Mouse (Mus musculus): ENCODE data around the gene Ring1.
"Not testable (repeated sequence)": the region's sequence is repeated elsewhere in the genome, so short reads cannot be mapped to it uniquely, and the experiment has no call there.

The Ring1 gene

DNA sequence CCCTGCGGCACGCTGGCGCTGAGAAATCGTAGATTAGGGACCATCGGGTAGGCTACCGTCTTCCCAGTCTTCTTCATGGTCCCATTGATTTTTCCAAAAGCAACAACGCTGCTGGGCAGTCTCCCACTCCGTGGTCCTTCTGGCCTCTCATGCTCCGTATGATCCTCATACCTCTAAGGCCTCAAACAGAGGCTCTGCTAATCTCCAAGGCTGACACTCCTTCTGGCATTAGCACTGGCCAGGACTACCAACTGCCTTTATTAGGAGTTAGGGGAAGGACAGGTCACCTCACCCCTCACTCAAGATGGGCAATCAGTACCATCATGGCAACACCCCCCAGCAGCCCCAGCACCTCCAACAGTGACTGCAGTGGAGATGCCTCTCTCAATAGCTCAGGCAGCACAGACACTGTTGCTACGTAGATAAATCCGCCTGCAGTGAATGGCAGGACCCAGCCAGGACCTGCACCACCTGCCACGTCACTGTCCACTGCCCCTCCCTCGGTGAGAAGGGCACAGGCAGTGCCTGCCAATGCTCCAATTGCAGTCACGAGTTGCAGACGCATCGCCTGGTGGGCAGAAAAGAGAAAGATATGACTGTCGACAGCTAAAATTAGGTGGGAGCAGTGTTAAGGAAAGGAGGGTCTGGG is 4.1 kb upstream of the Ring1 start:
- no peak for DNase-seq

DNA sequence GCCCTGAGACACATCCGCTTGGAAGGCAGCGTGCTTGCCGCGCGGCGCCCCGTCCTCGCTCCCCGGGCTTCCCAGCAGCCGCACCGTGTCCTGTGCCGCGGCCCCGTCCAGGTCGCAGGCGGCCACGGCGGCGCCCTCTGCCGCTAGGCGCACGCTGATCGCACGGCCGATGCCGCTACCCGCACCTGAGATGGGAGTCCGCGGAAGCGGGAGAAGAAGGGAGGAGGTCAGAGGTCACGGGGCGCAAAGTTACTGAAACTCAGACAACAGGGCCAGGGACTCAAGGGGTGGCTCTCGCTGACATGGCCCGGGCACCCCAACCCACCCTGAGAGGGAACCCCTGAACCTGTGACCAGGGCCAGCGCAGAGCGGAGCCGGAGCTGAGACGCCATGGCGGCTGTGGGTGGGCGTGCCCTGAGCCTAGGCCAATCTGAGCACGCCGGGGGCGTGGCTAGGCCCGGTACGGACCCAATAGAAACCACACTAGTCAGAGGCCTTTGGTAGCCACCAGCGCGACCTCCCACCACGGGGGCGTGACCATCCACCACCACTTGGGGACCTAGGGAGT is 3.3 kb upstream of the Ring1 start, which contains the start of gene H2-Ke6:
TSS of gene H2-Ke6 (minus strand) at position 405 of the 568 bp plus-strand sequence.
- peak; percentile 97 to 98 for DNase-seq

DNA sequence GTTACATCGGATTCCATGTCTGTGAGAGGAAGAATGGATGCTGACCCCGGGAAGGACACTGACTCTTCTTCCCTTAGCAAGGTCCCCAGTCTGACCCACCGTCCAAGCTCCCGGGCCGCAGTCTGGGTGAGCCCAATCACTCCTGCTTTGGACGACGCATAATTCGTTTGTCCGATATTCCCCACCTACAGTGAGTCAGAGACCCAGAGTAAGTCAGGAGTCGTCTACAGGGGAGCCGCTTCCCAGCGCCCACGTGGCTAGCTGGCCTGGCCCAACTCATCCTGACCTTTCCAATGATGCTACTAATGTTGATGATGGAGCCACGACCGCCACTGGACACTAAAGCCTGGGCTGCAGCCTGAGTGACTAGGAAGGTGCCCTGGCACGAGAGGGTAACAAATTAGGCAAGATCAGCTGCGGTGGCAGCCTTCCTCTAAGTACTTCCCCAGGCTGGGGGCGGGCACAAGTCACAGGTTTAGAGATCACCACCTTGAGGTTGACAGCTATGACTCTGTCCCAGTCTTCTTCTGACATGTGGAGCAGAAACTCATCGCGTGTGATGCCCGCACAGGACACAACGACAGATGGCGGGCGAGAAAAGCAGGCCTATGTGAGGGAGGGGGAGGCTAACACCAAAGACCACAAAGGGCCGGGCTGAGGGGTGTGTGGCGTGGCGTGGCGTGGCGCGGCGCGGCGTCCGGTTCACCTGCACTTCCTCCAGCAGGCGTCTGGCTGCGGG is 2.6 kb upstream of the Ring1 start:
- peak in 1 of 2 experiments; percentile 53 for DNase-seq

DNA sequence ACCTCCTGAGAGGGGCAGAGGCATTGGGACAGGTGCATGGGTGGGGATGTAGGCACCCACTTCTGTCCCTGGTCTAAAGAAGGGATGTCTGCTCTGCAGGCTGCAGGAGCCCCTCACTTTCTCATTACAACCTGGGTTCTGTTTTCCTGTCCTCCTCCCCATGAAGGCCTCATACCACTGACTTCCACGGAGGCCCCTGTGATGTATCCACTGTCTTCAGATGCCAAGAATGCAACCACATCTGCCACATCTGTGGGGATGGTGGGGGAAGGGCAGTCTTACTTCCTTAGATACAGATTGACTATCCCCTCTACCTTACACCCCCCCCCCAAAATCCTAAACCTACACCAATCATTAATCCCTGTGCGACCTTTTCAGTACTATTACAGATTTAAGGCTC is 1.7 kb upstream of the Ring1 start:
- DNase-seq: no peak

DNA sequence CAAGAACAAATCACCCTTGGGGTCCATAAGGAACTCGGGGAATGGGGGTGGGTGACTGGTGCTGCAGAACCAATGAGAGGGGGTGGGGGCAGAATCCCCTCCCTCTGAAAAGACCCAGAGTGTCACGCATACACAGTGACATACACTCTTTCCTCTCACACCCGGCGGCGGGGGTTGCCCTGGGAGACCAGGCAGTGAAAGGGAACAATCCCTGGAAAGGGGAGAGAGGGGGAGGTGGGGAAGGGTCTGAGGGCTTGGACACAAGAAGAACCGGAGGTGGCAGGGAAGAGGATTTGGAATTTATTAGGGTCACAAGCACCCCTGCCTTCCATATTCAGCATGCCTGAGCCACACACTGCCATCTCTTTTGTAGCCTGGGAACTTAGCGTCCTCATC is 1.3 kb upstream of the Ring1 start:
- DNase-seq: no peak

DNA sequence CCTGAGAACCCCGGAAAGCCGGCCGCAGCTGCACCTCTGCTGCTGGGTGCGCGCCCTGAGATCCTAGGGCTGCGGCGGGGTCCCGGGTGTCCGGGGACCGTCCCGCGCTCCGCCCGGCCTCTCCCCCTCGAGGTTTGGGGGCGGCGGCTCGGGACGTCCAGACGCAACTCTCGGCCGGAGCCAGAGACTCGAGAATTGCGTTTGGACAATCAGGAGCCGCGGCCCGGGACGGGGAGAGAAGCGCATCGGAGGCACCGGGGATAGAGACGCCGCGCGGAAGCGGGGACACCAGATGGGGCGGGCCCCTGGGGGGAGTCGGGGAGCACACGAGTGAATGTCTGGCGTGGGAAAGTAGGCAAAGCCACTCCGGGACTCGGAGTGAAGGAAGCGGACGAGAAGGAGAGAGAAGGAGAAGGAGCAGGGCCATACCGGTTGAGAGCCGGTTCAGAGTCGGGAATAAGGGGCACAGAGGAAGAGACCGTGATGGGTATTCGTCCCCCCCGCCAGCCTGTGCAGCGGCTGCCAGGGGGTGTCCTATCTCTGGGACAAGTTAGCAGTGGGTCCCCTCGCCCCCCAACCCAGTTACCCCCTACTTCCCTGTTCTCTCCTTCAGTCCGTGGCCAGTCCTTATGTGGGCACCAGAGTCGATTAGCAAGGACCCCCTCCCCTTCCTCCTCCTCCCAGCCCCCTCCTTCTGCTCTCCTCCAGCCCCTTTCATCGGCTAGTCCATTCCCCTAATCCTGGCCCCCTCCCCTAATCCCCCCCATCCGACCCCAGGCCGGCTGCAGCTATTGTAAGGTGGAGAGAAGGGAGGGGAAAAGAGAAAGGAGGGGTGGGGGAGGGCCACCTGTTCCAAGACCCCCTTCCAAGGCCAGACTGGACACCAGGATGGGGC is 628 bp upstream of the Ring1 start:
- DNase-seq: peak in 1 of 2 experiments; percentile 62

DNA sequence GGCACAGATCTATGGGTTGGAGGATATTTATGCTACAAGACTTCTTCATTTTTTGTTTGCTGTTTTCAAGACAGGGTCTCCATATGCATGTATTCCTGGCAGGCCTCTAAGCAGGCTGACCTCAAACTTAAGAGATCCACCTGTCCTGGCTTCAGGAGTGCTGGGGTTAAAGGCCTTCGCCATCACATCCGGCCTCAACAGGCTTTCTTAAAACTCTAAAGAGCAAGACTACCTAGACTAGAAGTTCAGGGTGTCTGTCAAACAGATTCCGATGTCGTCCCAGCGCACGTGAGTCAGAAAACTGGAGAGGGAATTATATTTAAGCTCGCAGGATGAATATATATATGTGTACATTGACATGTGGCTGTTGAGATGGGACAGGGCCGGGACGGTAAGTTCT is 802 bp downstream of the Ring1 start:
- no peak for DNase-seq

DNA sequence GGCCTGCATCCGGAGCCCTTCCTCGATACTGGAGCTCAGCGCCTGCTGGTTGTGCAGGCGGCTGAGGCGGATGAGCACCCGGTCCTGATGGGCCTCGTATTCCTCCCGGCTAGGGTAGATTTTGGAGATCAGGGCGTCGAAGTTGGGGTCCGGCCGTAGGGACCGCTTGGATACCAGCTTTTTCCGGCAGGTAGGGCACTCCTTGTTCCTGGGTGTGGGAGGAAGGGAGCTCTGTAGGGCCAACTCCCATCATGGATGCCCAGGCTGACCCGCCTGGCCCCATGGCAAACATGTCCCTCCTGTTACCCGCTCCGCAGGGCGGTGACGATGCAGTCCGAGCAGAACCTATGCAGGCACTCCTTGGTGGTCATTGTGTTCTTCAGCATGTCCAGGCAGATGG is 1.5 kb downstream of the Ring1 start:
- DNase-seq: no peak

DNA sequence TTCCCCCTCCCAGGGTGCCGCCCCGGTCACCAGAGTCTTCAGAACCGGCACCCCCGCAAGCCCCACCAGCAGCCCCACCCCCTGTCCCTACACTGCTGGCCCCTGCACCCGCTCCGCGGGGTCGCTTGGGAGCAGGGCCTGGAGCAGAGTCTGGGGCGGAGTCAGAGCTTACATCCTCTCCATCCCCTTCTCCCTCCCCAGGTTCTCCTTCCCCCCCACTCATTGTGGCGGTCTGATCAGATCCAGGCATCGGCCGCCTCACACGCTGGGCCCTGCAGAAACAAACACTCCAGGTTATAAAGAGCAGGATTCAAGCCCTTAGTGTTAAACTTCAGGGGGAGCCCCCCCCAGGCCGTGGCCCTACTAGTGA is 2.1 kb downstream of the Ring1 start:
- DNase-seq: no peak

DNA sequence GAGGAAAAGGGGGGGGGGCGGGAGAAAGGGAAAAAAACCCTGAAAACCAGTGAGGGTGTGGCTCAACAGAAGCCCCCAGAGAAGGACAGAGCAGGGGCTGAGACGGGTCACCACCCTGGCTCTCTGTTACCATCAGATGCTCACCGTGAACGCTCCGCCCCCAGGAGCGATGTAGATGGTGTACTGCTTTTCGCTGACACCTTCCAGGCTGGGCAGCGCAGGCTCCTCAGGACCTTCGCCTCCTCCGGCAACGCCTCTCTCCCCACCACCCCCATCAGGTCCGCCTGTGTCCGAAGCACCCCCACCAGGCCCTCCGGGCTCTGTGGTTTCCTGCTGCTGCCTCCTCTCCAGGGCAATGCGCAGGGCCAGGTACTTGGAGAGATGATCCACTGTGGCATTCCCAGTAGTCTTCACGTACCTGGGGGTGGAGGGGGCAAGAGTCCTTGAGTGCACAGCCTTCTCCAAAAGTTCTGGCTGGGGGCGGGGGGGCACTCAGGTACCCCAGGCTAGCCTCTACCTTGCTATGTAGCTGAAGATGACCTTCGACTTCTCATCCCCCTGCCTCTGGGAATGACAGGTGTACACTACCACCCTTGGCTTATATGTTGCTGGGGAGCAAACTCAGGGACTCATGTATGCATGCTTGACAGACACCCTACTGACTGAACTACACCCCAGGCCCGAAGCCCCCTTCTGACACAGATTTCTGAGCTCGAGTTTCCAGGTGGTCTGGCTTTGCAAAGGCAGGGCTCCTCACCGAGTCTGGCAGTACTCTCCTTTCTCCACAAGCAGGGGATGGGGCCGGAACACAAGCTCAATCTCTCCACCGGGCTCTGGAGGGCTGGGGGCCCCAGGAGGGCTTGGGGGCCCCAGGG is 2.7 kb downstream of the Ring1 start:
- peak in 1 of 2 experiments; percentile 8 for DNase-seq

DNA sequence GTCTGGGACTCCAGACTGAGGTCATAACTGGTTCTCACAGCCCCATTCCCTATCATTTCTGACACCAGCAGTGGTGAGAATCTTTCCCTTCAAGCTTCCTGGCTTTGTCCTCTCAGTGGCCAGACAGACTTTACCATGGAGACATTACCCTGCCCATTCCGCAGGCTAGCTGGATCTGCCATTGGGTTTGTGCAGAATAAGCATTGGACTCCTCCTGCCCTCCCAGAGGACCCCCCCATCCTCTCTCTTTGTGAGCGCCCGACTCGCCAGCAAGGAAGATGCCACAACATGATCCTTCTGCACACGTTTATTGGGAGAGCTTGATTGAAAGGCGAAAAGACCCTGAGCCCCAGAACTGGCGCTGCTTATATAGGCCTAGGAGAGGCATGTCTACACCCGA is 11.0 kb downstream of the Ring1 start:
- no peak for DNase-seq

DNA sequence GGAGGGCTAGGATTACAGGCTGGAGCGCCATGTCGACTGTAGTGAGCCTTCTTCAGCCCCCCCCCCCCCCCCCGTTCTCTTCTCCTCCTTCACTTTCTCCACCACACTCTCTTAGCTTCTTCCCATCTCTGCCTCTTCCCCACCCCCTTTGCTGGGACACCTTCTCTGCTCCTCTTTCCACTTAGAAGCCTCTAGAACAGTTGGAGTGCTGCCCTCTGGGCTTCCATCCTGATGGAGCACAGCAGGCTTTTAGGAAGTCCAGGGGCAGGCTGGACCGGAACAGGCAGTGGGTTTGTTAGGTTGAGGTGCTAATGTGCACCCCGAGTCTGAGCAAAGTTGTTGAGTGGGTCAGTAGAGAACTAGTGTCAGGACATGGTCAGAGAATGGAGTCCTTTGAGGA is 14.3 kb downstream of the Ring1 start:
- DNase-seq: no peak

DNA sequence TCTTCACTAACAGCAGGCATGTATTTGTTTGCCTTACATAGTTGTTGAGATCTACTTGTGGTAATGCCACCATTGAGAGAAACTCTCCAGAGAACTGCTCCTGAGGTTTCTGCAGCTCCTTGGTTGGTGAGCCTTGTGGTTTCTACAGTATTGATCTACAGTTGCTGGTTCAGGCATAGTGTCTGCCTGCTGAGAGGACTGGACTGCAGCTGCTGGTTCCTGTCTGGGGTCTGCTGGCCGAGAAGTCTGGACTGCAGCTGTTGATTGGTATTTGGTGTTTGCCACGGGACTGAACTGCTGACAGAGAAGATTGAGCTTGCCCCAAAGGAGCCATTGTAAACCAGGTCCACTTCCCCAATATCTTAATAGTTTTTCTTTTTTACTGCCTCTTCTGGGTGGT is 17.9 kb downstream of the Ring1 start:
- DNase-seq: no peak

DNA sequence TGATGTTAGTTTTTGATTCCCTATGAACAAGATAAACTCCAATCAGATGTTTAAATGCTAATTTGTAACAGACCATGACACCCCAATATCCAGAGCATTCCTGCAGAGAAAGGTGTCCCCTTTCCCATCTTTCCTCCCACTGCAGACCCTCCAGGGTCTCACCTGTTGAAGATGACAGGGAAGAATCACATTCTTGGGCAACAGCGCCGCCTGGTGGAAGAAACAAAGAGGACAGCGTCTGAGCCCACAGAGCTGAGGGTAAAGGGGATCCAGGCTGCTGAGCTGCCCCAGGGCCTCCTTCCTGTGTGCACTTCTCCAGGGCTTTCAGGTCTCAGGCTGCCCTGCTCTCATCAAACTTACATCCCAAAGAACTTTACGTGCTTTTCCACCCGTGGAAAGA is 21.1 kb downstream of the Ring1 start:
- DNase-seq: peak in 1 of 2 experiments; percentile 72

DNA sequence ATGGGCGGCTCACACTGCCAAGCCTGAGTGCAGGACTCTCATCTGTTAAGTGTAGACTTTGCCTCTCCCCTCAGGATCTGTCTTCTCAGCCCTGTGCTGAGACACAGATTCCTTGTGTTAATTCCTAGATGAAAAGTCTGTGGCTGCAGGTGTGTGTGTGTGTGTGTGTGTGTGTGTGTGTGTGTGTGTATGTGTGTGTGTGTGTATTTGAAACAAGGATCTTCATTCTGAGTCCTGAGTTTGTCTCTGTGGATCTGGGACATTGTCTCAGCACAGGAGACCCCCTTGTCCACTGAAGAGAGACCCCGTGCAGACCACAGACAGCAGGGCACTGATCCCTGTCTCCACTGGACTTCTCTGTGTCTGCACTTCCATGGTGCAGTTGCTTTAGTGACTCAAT is 23.7 kb downstream of the Ring1 start:
- not testable (repeated sequence) for DNase-seq

DNA sequence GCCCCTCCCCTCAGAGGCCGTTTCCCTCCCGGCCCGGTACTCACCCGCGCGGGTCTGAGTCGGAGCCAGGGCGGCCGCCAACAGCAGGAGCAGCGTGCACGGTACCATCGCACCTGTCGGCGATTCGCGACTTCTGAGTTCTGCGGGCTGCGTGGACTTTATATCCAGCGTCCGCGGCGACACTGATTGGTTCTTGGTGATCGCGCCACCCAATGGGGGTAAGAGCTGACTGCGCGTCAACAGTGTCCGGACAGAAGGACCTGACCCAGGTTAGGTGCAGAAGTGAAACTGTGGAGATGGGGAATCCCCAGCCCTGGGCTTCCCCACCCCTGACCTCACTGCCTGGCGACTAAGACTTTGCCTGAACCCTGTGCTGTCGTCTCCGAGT is 24.3 kb downstream of the Ring1 start, which contains the start of gene H2-K1:
TSS of gene H2-K1 (minus strand) at position 198 of the 388 bp plus-strand sequence.
- DNase-seq: peak; percentile 95 to 96

DNA sequence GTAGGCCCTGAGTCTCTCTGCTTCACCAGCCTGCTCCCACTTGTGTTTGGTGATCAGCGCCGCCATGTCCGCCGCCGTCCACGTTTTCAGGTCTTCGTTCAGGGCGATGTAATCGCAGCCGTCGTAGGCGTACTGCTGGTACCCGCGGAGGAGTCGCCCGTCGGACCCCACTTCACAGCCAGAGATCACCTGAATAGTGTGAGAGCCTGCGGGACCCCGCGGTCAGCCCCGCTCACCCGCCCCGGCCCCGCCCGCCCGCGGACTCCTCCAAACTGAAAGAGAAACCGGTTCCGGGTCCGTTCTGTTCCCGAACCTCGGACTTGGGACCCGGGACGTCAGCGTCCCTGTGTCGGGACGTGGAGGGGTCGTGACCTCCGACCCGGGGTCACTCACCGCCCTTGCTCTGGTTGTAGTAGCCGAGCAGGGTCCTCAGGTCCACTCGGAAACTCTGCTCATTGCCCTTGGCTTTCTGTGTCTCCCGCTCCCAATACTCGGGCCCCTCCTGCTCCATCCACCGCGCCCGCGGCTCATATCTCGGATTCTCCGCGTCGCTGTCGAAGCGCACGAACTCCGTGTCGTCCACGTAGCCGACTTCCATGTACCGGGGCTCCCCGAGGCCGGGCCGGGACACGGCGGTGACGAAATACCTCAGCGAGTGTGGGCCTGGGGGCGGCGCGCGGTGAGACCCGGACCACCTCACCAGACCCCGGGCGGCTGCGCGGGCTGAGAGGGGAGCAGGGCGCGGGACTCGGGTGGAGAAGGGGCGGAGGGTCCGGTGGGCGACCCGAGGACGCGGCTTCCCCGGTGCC is 24.9 kb downstream of the Ring1 start:
- peak; percentile 51 to 75 for DNase-seq

DNA sequence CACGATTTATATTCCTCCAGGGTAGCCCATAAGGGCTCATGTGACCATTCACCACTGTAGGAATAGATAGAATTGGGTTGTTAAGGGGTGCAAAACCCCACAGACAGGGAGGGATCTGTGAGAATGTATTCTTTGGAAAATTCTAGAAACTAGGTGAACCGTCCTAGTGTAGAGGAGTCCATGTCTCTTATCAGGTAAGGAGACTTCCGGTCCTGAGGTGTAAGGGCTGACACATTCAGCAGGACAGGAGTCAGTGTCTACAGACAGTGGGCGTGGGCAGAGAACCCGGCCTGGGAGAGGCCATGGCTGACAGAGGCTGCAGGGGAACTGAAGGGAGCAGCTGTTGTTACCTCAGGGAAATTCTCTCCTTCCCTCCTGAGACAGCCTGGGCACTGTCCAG is 25.8 kb downstream of the Ring1 start:
- not testable (repeated sequence) for DNase-seq

DNA sequence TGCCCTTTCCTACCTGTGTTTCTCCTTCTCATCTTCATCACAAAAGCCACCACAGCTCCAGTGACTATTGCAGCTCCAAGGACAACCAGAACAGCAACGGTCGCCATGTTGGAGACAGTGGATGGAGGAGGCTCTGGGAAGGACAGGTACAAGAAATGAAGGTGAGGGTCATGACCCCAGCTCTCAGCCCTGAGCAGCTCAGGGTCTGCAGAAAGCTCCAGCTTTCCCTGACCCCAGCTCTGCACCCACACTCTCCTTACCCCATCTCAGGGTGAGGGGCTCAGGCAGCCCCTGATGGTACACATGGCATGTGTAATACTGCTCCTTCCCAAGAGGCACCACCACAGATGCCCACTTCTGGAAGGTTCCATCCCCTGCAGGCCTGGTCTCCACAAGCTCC is 27.5 kb downstream of the Ring1 start:
- not testable (repeated sequence) for DNase-seq

DNA sequence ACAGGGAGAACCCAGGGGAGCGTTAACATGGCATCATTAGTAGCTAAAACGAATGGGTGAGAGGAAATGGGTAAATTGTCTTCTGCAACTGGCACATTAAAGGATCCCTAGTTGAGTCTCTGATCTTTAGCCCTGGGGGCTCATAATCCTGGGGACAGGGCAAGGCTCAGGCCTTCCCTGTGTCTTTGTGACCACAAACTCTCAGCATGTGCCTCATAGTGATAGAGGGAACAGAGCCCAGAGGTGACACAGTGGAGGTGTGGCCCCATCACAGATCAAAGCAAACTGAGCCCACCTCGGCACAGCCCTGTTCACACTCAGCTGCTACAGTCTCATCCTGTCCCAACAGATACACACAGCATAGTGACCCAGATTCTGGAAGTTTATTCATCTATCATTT is 28.8 kb downstream of the Ring1 start:
- no peak for DNase-seq

DNA sequence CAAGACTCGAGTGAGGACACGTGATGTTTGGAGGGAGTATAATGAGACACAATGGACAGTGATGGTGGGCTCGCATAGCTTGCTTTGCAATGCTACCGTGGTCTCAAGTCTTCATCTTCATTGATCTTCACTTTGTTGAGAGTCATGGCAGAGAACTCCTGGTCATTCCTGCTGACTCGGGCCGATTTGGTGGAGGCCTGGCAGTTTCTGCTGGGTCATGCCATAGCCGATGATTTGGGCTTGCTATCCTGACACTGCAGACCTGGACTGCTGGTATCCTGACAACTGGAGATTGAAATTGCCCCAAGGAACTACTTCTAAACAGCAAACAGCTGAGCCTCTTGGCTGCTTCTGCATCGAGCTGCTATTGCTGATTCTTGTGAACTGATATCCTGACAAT is 29.5 kb downstream of the Ring1 start:
- no peak for DNase-seq

Data from kidney, postnatal 36 days (tissue).